Mouse (Mus musculus) C2C12 (cell line): ENCODE results near the gene Peg10.

Experiments
- CEBPB ChIP-seq: IDR thresholded peaks from one replicate; pipeline ENCODE4 v1.6.1; 2011; ENCODE audit warnings: low read depth, mild to moderate bottlenecking, control low read depth, moderate library complexity
- CTCF ChIP-seq: IDR thresholded peaks from one replicate; pipeline ENCODE4 v1.5.1; 2011; ENCODE audit not compliant: control insufficient read depth, insufficient read depth, insufficient read length
- FOSL1 ChIP-seq: IDR thresholded peaks from one replicate; pipeline ENCODE4 v1.8.0; 2011; ENCODE audit warnings: mild to moderate bottlenecking, low read length; ENCODE audit not compliant: poor library complexity, insufficient read depth, severe bottlenecking
- MAX ChIP-seq: IDR thresholded peaks from one replicate; pipeline ENCODE4 v1.6.1; 2011; ENCODE audit warnings: mild to moderate bottlenecking, control low read depth
- MYOD1 ChIP-seq: IDR thresholded peaks from one replicate; pipeline ENCODE4 v1.6.1; 2011; ENCODE audit warnings: low read depth; ENCODE audit not compliant: control insufficient read depth, insufficient read length
- USF1 ChIP-seq: IDR thresholded peaks from one replicate; pipeline ENCODE4 v1.6.1; 2011; ENCODE audit warnings: low read depth, mild to moderate bottlenecking, control low read depth, moderate library complexity

GRCm38 (mm10) chr6:4747677-4748505 is 785 bp downstream of the Peg10 start:
- TF ChIP-seq CTCF (no peak), MAX (no peak), USF1 (no peak), CEBPB (no peak), FOSL1 (no peak), MYOD1 (no peak)
